Mouse (Mus musculus): ENCODE measurements around the gene Slc8a1.

Slc8a1 gene

DNA sequence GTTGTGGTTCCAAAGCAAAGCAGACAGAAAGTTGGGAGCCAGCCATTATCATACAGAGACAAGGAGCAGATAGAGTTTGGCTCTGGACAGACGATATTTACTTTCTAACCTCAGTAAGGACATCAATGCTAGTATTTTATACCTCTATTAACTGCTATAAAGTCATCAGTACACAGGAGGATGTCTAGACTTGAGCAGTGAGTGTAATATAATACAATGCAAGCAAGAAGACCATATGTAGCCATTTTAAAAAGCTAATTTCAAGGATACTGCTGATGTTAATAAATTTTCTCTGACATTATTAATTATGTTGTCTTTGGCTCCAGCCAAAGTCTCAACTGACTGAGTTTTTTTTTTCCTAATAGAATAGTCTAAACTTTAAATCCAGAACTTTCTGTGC, 402.7 kb downstream of the Slc8a1 start:
- DNase-seq = no peak
